1 mouse cellular context compared by ENCODE assay signal in the genomic region with DNA sequence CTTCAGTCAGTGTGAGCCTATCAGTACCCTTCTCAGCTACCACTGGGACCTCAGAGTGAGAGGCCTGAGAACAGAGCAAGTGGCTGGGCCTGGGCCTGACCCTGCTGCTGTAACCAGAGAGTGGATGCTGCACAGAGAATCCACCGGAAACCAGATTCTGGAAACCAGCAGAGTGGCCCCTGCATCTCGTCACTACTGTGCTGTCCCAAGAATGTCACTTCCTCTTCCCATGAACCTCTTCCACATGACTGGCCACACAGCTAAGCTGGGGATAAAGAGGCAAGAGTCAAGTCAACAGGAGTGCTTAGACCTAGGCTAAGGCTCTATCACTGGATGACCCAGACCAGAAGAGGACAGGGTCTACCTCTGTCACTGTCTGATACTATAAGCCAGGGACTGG.
TF ChIP-seq lines count a peak whose summit lies in the region.

No protein-coding gene starts in this region.

TF ChIP-seq in CH12.LX, 34 proteins besides CTCF, POLR2A, EP300 and RAD21:
- TF ChIP-seq TBP (conservative IDR thresholded peaks at IDR 0.05; ENCODE audit: low read depth, low read length), result no peak
- TF ChIP-seq POLR2AphosphoS2 (IDR thresholded peaks at IDR 0.05; ENCODE audit: low read depth, low read length), result no peak
- TF ChIP-seq NRF1 (IDR thresholded peaks at IDR 0.05; ENCODE audit: low read depth, low read length), result no peak
- TF ChIP-seq ELF1 (IDR thresholded peaks at IDR 0.05; ENCODE audit: low read depth, low read length), result no peak
- TF ChIP-seq NELFE (IDR thresholded peaks at IDR 0.05; ENCODE audit: low read depth, low read length), result no peak
- TF ChIP-seq MAZ (IDR thresholded peaks at IDR 0.05; ENCODE audit: low read depth, low read length), result no peak
- 0 out of 2 replicates have a peak, but pooled peaks have one; percentile 10 for TF ChIP-seq IRF4 (IDR thresholded peaks at IDR 0.05; ENCODE audit: low read depth, low read length)
- TF ChIP-seq CHD1 (IDR thresholded peaks at IDR 0.05; ENCODE audit: low read depth, low read length), result no peak
